Mouse (Mus musculus) frontal cortex, postnatal 36 days (tissue): Measurements from ENCODE around the gene Gm10762.
"Not testable (repeated sequence)": the region's sequence is repeated elsewhere in the genome, so short reads cannot be mapped to it uniquely, and the experiment has no call there.

Experiments used
- DNase-seq, 2 experiments: peaks; one replicate each; pipeline ENCODE4 v3.0.0; 2022; ENCODE audit warnings: low spot score in 2 of 2

Gm10762 gene

DNA sequence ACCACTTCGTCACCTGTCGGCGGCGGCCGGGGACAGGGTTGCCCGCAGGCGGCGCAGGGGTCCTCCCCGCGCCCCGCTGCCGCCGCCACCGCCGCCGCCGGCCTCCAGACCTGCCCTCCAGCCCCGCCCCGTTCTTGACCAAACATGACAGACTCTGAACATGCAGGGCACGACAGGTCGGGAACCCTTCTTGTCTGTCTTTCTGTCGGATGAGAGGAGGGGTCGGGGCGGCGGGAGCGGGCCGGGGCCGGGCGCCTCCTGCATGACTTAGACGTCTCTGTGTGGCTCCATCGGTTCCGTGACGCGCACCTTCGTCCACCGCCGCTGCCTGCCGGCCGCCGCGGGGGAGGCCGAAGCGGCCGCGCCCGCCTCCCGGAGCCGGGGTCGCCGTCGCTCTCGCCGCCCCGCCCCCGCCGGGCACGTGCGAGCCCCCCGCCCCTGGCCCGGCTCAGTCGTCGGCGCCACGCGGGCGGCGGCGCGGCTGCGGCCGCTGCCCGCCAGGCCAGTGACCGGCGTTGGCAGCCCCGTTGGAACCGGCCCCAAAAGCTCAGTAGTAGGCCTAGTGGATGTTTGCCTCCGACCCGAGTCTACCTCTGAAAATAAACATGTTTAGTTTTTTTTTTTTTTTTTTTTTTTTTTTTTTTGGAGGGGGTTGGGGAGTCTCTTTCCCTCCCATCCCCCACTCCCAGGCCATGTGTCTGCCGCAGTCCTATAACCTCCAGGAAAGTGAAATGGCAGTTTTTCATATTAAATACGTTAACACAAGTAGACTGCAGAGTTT, at the start of gene Gm10762:
TSS of gene Gm10762 (minus strand) at position 65 of the 781 bp plus-strand sequence.
- peak; percentile 55 to 66 for DNase-seq

DNA sequence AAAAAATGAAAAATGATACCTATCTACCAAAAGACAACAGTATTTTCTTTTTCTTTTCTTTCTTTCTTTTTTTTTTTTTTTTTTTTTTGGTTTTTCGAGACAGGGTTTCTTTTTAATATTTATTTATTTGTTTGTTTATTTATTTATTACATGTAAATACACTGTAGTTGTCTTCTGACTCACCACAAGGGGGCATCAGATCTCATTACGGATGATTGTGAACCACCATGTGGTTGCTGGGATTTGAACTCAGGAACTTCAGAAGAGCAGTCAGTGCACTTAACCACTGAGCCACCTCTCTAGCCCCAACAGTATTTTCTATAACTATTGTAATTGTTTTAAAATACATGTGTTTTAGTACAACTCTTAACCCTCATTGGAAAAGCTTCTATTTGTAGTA, 41.3 kb upstream of the Gm10762 start:
- DNase-seq, result not testable (repeated sequence)

DNA sequence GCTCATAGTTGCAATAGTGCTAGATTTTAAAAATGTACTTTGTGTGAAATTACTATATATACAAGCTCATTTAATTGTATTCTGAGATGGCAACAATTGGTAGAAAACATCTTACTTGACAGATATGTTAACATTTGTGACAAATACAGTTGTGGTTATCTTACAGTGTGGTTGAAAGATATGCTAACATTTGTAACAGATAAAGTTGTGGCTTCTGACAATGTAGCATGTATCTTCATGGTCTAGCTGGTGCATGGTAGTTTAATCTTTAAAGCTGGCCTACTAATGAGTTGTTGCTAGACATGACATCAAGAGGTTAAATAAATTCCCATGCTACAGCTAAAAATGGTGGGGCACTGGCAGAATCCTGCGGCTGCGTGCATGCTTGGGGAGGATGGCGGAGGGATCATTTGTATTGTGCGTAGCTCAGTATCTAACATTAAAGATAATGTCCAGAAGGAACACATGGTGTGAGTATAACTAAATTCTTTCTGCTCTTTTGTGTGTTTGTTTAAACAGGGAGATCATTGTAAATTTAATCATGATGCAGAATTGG, 38.7 kb upstream of the Gm10762 start:
- no peak for DNase-seq

DNA sequence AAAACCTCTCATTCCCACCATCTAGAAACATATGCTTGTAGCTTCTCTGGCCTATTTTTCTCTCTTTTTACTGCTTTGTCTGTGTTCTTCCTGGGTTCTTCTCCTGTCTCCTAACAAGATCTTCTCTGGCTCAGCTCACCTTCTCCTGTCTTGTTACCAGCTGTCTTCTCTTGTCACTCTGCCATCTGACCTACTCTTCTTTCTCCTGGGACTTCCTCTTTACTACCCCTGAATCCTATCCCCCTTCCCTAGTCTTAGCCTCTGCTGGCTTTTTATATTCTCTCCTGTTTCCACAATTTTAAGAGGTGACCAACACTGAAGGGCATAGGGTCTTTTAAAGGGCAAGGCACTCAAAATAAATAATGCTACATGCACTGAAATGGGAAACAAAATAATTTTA, 37.3 kb upstream of the Gm10762 start:
- no peak for DNase-seq

DNA sequence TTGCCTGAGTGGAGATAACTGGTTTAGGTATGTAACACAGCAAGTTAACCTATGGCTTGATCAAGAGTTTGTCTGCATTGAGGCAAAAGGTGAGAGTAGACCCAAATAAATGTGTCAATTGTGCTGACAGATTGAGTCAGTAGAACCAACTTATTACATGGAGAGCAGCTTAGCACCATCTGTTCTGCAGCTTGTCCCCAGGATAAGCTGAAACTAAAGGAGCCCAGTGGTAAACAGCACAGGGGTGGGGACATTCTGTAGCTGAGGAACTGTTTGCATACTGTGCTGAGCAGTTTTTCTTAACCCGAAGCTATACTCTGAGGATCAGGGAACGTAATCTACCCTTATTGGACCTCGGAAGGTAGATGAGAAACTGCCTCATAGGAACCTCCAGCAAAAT, 17.2 kb upstream of the Gm10762 start:
- DNase-seq, result peak in 1 of 2 experiments; percentile 29

DNA sequence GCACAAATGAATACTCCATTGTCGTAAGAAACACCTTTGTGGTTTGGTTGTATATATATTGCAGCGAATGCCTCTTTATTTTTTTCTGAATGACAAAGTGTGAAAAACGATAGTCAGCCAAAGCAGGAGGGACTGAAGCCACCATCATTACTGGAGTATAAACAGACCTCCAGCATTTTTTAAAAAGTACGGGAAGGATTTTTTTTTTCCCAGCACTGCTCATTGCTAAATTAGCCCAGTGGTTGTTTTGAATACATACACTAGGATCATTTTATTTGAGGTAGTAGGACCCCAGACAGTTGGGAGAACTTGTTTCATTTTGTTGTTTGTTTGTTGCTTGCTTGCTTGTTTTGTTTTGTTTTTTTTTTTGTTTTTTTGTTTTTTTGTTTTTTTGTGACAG, 8.0 kb upstream of the Gm10762 start:
- no peak for DNase-seq

DNA sequence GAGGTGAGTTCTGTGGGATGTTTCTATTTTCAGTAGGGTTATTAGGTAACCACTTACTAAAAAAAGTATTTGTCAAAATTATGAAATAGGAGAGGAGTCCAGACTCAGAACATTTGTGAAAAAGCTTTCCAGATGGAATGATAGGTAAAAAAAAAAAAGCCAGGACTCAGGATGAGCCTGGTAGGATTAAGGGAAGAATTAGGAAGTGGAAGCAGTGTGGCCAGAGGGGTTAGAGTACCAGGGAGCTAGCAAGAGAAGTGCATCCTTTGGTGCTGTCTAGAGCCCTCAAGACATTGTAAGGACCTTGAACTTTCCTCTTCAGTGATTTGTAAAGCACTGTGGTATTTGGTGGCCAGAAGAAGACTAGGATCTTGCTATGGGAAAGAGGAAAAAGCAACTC, 4.8 kb upstream of the Gm10762 start:
- no peak for DNase-seq

DNA sequence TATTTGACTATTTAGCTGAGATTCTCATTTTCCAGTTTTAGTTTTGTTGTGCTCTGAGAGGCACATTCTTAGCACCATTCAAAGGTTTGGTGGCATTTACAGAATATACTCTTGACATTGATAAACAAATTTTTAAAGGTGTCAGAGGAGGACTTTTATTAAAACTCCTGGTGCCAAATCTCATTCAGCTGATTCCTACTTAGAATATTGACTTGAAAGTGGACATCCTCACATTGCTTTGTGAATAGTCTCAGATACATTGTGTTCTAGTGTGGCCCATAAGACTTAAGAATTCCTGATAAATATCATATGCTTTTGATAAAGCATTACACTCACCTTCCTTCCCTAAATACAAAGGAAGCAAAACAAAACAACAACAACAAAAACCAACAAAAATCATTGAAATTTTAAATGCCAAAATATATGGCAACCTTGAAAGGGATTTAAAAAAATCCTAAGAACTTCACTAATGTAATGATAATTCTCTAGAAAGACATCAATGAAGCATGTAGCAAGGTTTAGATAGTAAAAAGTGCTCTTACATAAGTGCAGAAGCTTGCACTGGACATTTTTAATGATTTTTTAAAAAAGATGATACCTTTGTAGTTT, 1.1 kb upstream of the Gm10762 start:
- DNase-seq, result no peak

DNA sequence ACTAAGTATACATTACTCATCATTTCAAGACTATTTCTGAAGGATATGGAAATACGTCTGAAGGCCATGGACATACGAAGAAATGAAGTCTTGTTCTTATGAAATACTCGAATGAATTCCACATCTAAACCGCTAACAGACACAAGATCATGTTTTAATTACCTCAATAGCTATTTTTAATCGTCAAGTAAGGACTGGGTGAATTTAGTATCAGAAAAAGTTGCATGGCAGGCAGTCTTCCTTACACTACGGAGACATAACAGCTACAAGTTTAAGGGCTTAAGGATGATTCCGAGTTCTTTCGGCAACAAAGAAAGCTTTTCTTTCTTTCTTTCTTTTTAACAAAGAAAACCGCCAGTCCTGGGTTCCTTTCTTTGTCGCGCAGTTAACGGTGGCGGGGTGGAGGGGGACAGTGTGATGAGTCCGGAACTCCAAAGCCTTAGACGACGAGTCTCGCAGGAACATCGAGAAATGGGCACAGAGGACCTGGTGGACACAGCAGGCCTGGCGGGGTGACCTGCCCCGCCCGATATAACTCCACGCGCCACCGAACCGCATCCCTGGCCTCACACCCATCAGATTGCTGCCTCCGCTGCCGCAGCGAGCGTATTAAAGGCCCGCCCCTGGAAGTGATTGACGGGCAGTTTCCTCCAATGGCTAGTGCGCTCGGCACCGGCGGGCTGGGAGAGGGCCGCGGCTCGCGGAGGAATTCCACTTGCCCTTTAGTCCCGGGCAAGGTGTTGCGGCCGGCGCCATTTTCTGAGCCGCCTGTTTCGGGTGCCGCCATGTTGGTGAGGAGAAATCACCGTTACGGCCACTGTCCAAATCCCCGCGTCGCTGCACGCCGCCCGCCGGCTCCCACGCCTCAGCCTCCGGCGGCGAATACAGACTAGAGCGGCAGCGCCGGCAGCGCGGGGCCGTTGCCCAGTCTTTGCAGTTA, 614 bp downstream of the Gm10762 start, which contains the start of gene Zc3h6:
TSS of gene Zc3h6 (plus strand) at position 762 of the 940 bp plus-strand sequence.
- DNase-seq, result peak; percentile 99

DNA sequence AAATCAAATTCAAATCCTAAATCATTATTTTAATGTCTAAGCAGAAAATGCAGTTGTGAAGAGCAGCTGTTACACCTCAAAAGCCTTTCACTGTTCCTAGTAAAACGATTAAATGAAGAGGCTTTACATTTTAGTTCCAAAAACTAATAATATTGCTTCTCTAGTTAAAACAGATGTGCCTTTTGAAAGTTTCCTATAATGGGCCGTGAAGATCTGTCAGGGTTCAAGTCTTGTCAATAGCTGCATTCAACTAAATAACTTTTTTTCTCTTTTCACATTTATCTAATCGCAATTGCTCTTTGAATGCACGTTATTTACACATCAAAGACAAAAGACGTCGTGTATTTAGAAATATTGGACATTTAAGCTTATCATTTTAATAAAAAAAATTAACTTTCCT, 1.3 kb downstream of the Gm10762 start:
- no peak for DNase-seq

DNA sequence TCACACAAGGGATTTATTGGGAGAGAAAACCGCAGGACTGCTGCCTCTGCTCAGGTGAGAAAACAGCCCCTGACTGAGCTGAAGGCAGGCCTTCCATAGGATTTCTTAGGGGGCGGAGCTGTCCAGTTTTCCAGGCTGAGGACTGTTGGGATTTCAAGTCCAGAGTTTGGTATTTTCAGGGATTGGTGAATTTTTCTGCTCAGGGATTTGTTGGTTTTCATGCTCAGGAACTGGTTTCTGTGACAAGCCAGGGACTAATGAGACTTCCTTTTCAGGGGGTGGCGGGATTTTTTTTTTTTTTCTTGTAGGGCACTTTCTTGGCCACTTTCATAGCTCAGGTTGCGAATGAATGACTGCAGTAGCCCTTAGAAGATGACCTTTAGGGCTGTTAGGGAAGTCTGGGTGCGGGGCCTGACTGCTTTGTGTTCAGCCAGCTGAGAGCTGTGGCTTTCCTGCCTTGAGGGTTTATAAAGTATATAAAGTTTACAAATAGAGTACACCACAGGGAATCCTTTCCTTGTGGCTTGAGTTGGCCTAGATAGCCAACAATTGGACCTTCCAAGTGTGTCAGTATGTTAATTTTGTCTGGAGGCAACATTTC, 1.9 kb downstream of the Gm10762 start:
- DNase-seq, result no peak

DNA sequence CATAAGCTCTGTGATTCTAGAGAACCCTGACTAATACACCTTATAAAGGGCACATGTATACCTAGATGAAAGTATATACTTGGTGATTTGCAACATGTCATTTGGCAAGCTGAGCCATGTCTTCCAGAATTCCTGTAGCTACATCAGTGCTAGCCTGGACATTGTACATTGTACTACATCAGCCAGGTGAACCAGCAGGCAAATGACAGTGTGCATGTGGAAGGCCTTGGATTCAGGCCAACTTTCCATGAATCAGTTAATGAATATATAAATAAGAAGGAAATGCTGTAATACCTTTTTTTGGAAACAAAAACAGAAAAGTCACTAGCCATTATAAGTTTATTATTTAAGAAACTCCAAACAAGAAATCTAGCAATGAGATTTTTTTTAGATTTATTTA, 13.3 kb downstream of the Gm10762 start:
- no peak for DNase-seq

DNA sequence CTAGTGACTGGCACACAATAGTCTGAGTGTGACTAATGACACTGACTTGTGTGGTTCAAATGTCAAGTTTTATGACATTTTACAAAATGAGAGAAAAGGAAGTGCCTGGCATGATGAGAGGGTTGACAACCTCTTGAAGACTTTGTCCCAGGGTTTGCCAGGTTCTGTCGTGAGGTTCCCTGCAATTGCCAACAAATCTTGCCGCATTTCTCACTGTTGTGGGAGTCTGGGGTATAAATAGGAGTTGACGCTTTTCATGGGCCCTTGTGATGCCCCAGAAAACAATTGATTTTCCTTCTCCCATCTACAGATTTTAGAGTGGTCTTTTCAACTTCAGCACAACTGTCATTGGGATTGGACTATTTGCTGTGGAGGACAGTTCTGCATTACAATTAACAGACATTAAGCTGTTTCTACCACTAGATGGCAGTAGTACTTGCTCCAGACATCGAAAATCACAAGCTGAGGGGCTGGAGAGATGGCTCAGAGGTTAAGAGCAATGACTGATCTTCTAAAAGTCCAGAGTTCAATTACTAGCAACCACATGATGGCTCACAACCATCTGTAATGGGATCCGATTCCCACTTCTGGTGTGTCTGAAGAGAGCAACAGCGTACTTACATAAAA, 19.4 kb downstream of the Gm10762 start:
- DNase-seq, result no peak

DNA sequence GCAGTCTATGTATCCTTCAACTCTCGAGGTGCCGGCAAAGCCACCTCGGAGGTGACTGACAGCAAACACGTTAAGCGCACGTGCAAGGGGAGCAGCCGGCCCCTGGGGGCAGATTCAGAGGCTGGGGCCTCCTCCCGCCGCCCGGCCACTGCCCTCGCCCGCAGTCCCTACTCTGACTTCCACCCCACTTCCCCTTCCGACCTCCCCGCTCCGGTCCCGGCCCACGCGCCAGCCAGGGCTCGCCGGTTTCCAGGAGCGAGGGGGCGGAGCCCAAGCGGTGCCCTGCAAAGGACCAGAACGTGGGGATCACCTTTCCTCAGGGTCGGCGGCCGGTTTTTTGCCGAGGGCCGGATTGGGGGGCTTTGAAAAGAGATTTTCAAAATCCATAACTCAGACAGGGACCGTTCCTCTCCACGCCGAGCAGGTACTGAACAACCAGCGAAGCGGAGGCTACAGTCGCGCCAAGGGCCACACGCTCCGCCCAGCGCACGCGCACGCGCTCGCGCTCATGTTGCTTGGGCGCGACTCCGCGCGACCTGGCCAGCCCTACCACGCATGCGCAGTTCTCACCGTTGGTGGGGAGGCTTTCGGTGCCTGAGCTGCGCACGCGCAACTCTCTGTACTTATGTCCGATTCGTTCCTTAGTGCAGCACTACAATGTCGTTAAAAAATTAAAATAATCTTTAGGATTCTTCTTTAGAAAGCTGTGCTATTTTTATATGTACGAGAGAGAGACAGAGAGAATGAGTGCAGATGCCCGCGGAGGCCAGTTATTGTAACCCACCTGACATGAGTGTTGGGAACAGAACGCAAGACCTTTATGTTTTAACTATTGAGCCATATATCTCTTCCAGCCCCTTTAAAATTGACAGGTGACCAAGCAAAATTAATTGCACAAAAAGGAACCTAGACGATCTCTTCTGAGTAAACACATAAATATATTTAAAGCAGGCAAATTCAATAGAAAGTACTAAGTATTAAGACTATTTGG, 23.7 kb downstream of the Gm10762 start, which contains the start of gene Zc3h8:
TSS of gene Zc3h8 (minus strand) at position 540 of the 991 bp plus-strand sequence.
- DNase-seq, result peak; percentile 96 to 97

DNA sequence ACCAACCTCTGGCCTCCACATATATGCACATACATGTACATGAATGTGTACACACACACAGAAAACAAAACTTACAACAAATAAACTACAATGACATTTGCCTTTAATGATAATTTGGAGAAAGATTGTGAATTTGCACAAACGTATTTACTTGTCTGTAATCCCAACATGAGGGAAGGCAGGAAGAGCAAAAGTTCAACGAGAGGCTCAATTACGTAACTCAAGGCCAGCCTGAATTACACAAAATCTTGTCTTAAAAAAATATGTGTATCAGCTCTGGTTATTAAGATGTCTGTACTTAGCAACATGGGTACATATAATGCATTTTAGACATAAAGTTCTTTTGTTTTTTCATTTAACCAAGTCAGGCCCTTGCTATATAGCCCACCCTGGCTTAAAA, 31.3 kb downstream of the Gm10762 start:
- no peak for DNase-seq

DNA sequence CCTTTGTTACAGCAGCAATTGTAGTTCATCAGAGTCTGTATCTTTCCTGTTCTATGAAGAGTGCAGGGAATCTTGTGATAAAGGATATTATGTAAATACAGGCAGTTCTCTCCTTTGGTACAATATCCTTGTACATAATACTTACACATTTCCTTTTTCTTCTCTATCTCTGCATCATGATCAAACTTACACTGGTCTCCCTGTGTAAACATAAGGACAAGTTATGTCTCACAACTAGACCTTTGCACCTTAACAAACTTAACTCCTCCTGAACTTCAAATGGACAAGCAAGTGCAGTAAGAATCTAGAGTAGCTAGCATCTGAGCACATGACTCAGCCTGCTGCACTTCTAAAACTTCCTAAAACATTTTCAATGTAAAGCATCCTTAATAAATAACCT, 36.8 kb downstream of the Gm10762 start:
- no peak for DNase-seq

DNA sequence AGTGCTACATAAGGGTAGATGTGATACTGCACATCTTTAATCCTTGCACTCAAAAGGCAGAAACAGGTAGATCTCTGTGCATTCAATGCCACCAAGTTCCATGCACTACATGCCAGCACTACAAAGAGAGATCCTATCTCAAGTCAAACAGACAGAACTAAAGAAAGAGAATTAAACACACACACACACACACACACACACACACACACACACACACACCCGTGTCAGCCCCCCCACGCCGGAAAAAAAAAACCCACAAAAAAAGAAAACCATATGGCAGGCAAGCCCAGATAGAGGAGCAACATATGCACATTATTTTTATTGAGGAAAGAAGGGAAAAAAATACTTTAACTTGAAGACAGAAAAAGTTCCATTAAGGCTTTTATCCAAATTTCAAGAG, 39.1 kb downstream of the Gm10762 start:
- DNase-seq, result peak in 1 of 2 experiments; percentile 21

DNA sequence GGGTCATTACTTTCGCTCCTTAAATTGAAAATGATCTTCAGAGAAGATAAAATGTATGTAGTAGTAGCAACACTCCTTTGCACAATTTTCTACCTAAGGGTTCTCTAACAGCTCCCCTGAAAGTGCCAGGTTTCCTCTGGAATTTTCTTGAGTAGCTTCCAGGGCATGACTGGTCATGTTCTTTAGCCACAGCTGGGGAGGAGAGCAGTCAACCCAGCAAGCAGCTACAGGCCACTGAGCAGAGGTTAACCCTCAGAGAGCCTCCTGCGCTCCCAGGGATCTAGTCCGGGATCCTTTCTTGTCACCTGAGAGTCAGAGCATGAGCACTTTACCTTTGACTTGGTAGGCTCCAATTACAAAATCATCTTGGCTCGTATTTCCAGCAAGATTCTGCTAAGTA, 42.7 kb downstream of the Gm10762 start:
- DNase-seq, result no peak
